Mouse (Mus musculus) ES-E14 (cell line): ENCODE measurements around the gene Ofcc1. TPM values are rescaled to one million over a fixed set of nuclear protein-coding genes. Genes with fewer than 3 reads are reported as not detected.

Source experiments
- DNase-seq: peaks from one replicate; pipeline ENCODE4 v3.0.0-alpha.2; 2013; ENCODE audit warnings: low read depth, low spot score
- H3K27ac ChIP-seq: 2 replicates; pipeline ENCODE4 v1.5.1; 2012; ENCODE audit warnings: low read depth, mild to moderate bottlenecking, low read length, moderate library complexity, mixed read lengths; ENCODE audit not compliant: poor library complexity, insufficient read depth, severe bottlenecking
- H3K36me3 ChIP-seq: 2 replicates; pipeline ENCODE4 v1.6.1; 2012; ENCODE audit warnings: mild to moderate bottlenecking, low read length, moderate library complexity, mixed read lengths; ENCODE audit not compliant: control insufficient read depth, poor library complexity, insufficient read depth, severe bottlenecking
- H3K4me1 ChIP-seq, 2 experiments: fragments of 150-350 bp in 1 of 2; sonication (generic) in 1 of 2; 2 replicates each; pipeline ENCODE4 v1.6.1; 2012; ENCODE audit warnings: low read length in 2 of 2, mild to moderate bottlenecking in 1 of 2, mixed read lengths in 1 of 2; ENCODE audit not compliant: control insufficient read depth in 2 of 2, insufficient read depth in 2 of 2, poor library complexity in 1 of 2
- H3K4me3 ChIP-seq, 2 experiments: fragments of 150-350 bp in 1 of 2; sonication (generic) in 1 of 2; 2 replicates each; pipeline ENCODE4 v1.5.1; 2012; ENCODE audit warnings: low read length in 2 of 2, low read depth in 1 of 2, mild to moderate bottlenecking in 1 of 2, mixed read lengths in 1 of 2; ENCODE audit not compliant: insufficient read depth in 1 of 2, poor library complexity in 1 of 2, severe bottlenecking in 1 of 2
- H3K9ac ChIP-seq: 2 replicates; pipeline ENCODE4 v1.6.1; 2012; ENCODE audit warnings: low read depth, mild to moderate bottlenecking, low read length, mixed read lengths; ENCODE audit not compliant: poor library complexity, insufficient read depth, severe bottlenecking
- H3K9me3 ChIP-seq: fragments of 150-350 bp; sonication (generic); 2 replicates; pipeline ENCODE4 v1.6.1; 2012; ENCODE audit warnings: low read depth, mild to moderate bottlenecking, low read length; ENCODE audit not compliant: control insufficient read depth, insufficient read depth
- CHD2 ChIP-seq: IDR thresholded peaks from 2 replicates; pipeline ENCODE4 v1.6.1; 2014; ENCODE audit warnings: mild to moderate bottlenecking, low read depth, low read length, inconsistent platforms
- HCFC1 ChIP-seq: IDR thresholded peaks from 2 replicates; pipeline ENCODE4 v1.6.1; 2012; ENCODE audit warnings: low read length, inconsistent platforms, borderline replicate concordance; ENCODE audit not compliant: insufficient read depth
- MAFK ChIP-seq: IDR thresholded peaks from 2 replicates; pipeline ENCODE4 v1.6.1; 2014; ENCODE audit warnings: mild to moderate bottlenecking, low read depth, low read length, inconsistent platforms; ENCODE audit not compliant: insufficient read depth
- ZC3H11A ChIP-seq: IDR thresholded peaks from 2 replicates; pipeline ENCODE4 v1.6.1; 2012; ENCODE audit warnings: low read depth, mild to moderate bottlenecking, inconsistent platforms, low read length, borderline replicate concordance
- ZNF384 ChIP-seq: IDR thresholded peaks from 2 replicates; pipeline ENCODE4 v1.6.1; 2012; ENCODE audit warnings: low read depth, low read length, inconsistent platforms
- in situ Hi-C, 2 experiments: fragments of 600-800 bp; cut with MboI; formaldehyde crosslinking; loops; one replicate each; pipeline ENCODE4 v1.15.1; 2025; ENCODE audit warnings: low sequenced_read_pairs in 2 of 2, inconsistent platforms in 1 of 2; ENCODE audit not compliant: unreplicated experiment in 2 of 2
- total RNA-seq: library from RNA; depleted of rRNA; stranded (reverse); fragments of 300-350 nt; gene quantifications from 2 replicates; pipeline ENCODE4 v1.2.3, GENCODE M21; 2012

Ofcc1 gene
- total RNA-seq, 1 experiment = not detected

- Histone ChIP-seq H3K9ac (no peak overlapping the region), H3K27ac (no peak overlapping the region), H3K4me1 (no peaks in the 10 kb centered on the region), H3K9me3 (no peaks in the 10 kb centered on the region), H3K4me3 (no peak overlapping the region), H3K36me3 (no peaks in the 10 kb centered on the region)
- no peak for DNase-seq
- TF ChIP-seq ZNF384 = no peak
- TF ChIP-seq CHD2 = no peak
- no peak for TF ChIP-seq ZC3H11A
- no peak for TF ChIP-seq HCFC1
- no peak for TF ChIP-seq MAFK
- in situ Hi-C loops = no loop called here
Observed at GRCm38 (mm10) chr13:40288650-40289049, 72.6 kb downstream of the Ofcc1 start.

- DNase-seq = no peak
- Histone ChIP-seq H3K9me3 (no peaks in the 10 kb centered on the region), H3K4me1 (no peaks in the 10 kb centered on the region), H3K36me3 (no peaks in the 10 kb centered on the region), H3K4me3 (no peak overlapping the region), H3K27ac (no peak overlapping the region), H3K9ac (no peak overlapping the region)
- in situ Hi-C loops = no loop called here
- no peak for TF ChIP-seq HCFC1
- TF ChIP-seq ZNF384 = no peak
- no peak for TF ChIP-seq CHD2
- TF ChIP-seq MAFK = no peak
- no peak for TF ChIP-seq ZC3H11A
Observed at GRCm38 (mm10) chr13:40287266-40288002, 73.8 kb downstream of the Ofcc1 start.

DNA sequence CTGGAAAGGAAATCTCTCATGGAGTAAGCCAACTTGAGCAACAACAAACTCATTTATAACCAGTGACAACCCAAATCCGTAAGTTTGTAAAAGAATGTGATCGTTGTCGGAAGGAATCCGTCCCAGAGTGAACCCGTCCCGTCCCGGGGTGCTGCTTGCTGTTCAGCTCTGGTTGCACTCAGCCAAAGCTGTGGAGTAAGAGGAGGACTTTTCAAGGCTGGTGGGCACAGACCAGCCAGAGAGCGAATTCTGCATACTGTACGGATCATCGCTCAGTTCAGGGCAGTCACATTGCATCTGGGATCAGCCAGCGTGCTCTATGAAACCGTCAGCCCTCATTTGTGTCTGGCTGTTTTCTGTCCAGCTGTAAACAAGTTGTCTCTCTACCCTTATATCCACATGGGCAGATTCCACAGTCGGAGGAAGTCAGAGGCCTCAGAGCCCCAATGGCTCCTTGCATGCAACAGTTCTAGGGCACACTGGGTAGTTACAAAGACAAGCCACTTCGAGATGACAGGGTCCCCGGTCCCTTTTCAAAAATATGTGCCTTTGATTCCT is 75.9 kb downstream of the Ofcc1 start:
- no peak overlapping the region for H3K27ac ChIP-seq
- H3K9ac ChIP-seq = no peak overlapping the region
- no peaks in the 10 kb centered on the region for H3K36me3 ChIP-seq
- no peaks in the 10 kb centered on the region for H3K9me3 ChIP-seq
- TF ChIP-seq MAFK (no peak), ZNF384 (no peak), HCFC1 (no peak), CHD2 (no peak), ZC3H11A (no peak)
- in situ Hi-C loops = no loop called here
- H3K4me1 ChIP-seq = no peaks in the 10 kb centered on the region
- no peak for DNase-seq
- no peak overlapping the region for H3K4me3 ChIP-seq

GRCm38 (mm10) chr13:40280616-40281015 is 80.6 kb downstream of the Ofcc1 start:
- TF ChIP-seq MAFK (no peak), HCFC1 (no peak)
- no peak overlapping the region for H3K4me3 ChIP-seq
- H3K9me3 ChIP-seq = no peaks in the 10 kb centered on the region
- no peaks in the 10 kb centered on the region for H3K4me1 ChIP-seq
- no peak overlapping the region for H3K9ac ChIP-seq
- no peak for DNase-seq
- no peak overlapping the region for H3K27ac ChIP-seq
- no peaks in the 10 kb centered on the region for H3K36me3 ChIP-seq
- in situ Hi-C loops = no loop called here

- no peak for DNase-seq
- no peaks in the 10 kb centered on the region for H3K36me3 ChIP-seq
- no peak overlapping the region for H3K4me3 ChIP-seq
- in situ Hi-C loops = no loop called here
- no peaks in the 10 kb centered on the region for H3K9me3 ChIP-seq
- H3K27ac ChIP-seq = no peak overlapping the region
- H3K4me1 ChIP-seq = no peaks in the 10 kb centered on the region
- H3K9ac ChIP-seq = no peak overlapping the region
- TF ChIP-seq HCFC1 = no peak
- no peak for TF ChIP-seq ZC3H11A
- TF ChIP-seq ZNF384 = no peak
- TF ChIP-seq CHD2 = no peak
- TF ChIP-seq MAFK = no peak
Observed at GRCm38 (mm10) chr13:40267546-40267945, 93.7 kb downstream of the Ofcc1 start.
